Mouse (Mus musculus) CH12F3 (cell line): ENCODE results near the gene Pnkd.
"Not testable (repeated sequence)": the region's sequence is repeated elsewhere in the genome, so short reads cannot be mapped to it uniquely, and the experiment has no call there.

Experiments used
- in situ Hi-C: fragments of 300-500 bp; cut with MboI; formaldehyde crosslinking; loops from 2 replicates; pipeline ENCODE4 v1.14.3; 2020; ENCODE audit warnings: low sequenced_read_pairs

Pnkd gene

DNA sequence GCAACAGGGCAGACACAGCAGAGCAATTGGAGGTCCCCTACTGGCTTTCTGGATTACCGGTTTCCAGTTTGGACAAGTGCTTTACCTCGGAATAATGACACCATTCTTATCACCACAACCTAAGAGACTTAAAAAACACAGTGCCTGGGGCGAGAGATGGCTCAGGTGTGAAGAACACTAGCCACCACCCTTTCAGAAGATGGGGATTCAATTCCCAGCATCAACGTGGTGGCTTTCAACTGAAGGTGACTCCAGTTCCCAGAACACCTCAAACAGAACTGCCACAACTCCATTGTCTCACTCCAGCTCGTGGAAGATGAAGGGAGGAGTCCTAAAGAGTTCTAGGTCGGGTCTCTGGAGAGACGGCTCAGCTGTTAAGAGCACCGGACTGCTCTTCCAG, 100.8 kb downstream of the Pnkd start:
- in situ Hi-C loops, result no loop called here

DNA sequence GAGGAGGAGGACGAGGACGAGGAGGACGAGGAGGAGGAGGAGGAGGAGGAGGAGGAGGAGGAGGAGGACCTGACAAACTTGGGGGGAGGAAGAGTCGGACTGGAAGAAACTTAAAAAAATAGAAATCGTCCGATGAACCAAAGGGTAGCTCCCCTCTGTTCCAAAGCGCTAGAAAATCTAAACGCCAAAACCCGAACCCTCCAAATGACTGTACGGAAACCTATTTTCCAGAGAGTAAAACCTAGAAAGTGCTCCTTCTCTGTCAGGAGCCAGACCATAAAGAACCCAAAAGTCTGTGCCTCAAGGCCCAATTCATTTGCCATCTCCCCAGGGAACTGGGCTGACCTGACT, 101.6 kb downstream of the Pnkd start:
- in situ Hi-C loops, result no loop called here

DNA sequence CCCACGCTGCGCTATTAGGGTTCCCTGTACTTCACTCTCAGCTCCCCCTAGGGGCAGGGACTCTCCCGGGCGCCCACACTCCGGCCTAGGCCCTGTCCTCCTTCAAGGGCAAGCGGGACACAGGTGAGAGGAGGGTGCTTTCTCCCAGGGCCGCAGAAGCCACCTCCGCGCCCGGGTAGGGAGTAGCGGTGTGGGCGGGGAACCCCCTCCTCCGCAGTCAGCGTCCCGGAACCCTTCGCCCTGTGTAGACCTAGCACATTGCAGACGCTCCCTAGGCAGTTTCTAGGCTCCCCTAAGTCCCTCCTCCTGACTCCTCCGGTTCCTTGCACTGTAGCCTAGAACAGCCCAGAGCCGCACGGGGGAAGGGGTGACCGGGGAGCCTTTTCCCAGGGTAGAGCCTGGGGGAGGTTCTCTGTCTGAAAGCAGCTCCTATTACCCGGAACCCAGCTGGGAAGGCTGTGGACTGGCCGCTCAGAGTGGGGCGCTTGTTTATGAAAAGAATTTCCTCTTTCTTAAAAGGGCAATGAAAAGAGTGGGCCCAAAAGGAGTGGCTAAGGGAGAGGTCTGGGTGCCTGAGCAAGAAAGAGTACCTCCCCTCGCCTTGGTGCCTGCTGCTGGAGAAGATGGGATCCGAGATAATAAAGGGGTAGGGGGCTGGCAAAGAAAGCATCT, 102.1 kb downstream of the Pnkd start:
- in situ Hi-C loops, result no loop called here

DNA sequence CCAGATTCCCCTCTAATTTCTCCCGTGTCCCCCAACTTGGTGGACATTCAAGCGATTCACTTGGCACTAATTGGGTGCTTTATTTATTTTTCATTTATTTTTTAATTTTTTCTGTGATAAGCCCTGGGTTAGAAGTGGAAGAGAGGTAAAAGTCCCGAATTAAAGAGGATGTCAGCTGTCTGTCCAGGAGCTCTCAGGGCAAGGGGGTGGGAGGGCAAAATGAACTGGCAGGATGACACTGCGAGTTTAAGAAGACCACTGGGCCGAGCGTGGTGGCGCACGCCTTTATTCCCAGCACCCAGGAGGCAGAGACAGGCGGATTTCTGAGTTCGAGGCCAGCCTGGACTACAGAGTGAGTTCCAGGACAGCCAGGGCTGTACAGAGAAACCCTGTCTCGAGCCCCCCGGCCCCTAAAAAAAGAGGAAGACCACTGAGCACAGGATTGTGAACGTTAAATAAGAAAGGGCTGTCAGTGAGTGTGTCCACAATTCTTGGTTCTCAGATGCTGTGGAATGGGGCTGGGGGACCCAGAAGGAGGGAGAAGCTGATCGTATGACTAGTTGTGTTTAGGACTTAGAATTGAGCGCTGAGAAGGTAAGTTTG, 102.8 kb downstream of the Pnkd start:
- in situ Hi-C loops, result no loop called here

DNA sequence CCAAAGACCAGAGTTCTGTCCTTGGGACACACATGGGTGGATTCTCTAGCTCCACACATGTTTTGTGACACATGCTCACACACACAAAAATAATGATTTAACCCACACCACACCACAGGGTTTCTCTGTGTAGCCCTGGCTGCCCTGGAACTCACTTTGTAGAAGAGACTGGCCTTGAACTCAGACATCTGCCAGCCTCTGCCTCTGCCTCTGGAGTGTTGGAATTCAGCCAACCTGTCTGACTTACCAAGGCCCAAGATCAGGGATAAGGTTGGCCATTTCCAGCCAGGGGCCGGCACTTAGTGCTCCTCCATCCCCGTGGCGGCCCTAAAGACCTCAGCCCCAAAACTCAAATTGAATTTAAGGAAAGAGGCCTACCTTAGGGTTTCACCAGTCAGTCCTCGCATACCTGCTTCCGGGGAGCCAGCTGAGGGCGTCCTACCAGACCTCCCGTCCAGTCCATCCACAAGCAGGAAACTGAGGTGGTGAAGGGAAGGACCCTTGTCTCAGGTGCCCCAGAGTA, 103.7 kb downstream of the Pnkd start:
- in situ Hi-C loops, result no loop called here

DNA sequence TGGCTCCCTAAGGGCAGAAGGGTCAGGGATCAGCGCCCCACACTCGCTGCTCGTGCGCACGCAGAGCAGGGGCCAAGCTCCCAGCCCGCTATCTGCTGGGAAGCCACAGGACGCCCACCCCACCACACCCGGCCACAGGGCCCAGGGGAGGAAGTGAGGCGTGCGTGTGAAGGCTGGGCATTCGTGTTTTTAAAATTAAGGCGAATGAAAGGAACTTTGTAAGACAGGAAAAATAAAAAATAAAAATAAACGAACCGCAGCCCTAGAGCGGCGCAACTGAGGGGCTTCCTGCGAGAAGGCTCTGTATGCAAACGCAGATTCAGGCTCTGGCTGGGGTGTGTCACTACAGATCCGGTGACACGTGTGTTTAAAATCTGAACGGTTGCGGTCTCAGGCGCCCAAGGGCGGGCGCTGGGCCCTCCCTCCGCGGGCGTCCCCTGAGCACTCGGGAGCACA, 105.1 kb downstream of the Pnkd start:
- in situ Hi-C loops, result no loop called here

DNA sequence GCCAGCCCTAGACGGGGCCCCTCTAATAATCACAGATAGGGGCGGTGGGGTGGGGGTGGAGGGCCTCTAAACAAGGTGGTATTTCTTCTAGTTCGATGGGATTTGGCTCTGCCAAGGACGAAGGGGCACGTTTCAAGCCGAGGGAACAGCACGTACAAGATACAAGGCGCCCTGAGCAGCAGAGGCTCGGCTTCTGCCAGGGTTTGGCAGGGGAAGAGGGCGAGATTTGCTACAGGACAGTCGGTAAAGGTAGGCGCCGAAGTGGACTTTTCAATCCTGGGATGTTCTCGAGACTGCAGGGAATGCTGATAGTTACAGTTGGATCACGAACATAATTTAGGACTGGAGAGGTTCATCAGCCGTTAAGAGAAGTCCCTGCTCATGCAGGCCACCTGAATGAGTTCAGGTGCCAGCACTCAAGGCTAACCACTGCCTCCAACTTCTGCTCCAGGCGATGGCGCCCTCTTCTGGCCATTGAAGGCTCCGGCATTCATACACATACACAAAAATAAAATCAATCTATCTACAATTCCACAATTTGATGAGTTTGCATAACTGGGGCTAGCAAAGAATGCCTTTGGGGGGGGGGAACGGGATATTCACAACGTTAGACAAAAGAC, 105.7 kb downstream of the Pnkd start:
- in situ Hi-C loops, result no loop called here

DNA sequence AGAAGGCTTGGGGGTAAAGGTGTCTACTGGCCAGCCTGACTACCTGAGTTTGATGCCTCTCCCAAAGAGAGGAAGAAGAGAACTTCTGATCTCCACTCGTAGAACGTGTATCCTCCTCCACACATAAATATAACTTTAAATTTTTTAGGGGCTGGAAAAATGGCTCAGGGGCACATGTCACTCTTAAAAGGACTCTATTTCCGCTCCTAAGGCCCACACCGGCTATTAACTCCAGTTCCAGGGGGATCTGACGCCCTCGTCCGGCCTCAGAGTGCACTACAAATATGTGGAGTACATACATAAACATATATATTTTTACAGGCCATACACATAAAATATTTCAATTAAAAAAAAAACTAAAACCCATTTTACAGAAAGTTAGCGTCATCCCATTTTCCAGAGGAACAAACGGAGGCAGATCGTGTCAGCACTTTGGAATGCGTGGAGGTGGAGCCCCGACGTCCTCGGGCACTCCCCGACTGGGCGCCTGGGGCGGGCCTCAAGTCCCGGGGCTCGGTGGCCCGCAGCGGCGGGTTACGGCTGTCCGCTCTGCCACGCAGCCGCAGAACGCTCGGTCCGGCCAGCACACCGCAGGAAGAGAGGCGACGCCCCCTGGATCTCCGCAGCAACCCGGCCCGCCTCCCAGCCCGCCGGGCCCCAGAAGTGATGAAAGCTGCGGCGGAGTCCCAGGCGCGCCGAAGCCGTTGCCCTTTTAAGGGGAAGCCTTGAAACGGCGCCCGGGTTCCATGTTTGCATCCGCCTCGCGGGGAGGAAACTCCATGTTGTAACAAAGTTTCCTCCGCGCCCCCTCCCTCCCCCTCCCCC, 106.4 kb downstream of the Pnkd start, which contains the start of gene Ctdsp1:
TSS of gene Ctdsp1 (plus strand) at position 586 of the 825 bp plus-strand sequence.
- in situ Hi-C loops, result no loop called here

DNA sequence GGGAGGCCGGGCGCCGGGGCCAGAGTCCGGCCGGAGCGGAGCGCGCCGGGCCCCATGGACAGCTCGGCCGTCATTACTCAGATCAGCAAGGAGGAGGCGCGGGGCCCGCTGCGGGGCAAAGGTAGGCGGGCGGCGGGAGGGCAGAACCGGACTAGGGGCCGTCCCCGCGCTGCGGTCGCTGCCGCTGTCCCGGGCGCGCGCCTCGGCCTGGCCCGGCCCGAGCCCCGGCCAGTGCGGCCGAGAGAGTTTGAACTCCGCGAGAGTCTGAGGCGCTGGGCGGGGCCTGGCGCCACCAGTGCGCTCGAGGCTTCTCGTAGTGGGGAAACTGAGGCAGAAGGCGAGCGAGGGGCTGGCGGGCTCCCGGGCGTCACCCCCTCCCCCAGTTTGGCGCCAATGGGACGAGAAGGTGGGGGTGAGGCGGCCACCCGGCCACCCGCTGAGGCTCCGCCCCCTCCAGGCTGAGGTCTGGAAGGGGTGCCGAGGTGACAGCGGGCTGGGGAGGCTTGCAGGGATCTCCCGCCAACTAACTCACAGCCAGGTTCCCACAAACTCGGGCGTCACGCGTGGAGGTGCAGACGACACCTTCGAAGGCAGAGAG, 107.2 kb downstream of the Pnkd start:
- in situ Hi-C loops, result no loop called here

DNA sequence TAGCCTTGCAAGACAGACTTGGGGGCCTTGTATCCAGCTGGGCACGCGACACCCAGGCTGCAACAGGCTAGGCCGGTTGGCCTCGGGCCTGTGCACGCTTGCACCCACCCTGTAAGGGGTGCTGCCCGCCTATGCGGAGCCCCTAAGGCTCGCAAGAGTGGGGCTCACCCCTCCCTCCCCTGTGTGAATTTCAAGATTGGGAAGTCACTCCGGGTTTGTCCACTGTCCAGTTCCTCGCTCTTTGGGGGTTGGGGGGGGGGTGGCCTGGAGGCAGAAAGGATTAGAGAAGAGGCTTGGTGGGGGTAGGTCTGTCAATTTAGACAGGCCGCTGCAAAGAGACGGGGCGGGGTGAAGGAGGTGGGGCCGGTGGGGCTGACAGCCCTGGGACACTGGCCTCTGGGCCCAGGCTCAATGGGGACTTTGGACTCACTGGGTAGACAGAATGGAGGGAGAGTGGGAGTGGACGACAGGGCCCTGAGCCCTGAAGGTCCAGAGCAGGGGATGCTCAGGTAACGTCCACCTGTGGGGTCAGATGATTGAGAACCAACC, 107.8 kb downstream of the Pnkd start:
- in situ Hi-C loops, result no loop called here

DNA sequence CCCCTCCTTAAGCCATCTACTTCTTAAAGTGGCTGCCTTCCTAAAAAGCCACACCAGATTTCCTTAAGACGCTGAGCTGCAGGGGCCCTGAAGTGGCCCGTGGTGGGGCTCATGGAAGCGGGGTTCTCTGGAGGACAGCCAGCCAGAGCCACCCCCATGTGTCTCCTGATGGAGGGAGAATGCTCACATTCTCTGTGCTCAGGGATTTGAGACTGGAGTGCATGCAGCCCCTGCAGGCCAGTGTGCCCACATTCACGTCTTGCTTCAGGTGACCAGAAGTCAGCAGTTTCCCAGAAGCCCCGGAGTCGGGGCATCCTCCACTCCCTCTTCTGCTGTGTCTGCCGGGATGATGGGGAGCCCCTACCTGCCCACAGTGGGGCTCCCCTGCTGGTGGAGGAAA, 108.3 kb downstream of the Pnkd start:
- in situ Hi-C loops, result no loop called here

DNA sequence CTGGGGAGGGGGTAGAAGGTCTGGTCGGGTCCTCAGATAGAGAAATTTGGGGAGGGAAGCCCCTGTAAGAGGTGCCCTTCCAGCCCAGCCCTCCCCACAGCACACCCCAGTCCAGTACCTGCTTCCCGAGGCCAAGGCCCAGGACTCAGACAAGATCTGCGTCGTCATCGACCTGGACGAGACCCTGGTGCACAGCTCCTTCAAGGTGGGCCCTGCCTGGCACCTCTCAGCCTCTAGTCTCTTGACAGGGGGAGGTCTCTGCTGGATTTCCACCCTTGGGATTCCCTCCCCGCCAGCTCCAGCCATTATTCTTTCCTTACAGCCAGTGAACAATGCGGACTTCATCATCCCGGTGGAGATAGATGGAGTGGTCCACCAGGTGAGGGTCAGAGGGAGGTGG, 109.0 kb downstream of the Pnkd start:
- in situ Hi-C loops, result no loop called here

DNA sequence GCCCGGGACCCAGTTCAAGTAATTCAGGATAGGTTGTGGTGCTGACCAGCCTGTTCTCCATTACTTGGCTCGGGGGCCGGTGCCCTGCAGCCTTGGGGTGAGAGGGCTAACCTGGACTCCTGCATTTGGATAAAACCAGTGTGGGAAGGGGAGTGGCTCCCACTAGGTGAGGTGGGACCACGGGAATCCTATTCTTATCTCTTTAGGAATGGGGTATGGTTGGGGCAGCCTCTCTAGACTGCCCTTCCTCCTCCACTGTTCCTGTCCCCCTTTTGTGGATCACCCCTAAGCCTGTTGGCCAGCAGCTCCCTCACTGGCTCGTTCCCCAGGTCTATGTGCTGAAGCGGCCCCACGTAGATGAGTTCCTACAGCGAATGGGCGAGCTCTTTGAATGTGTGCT, 109.6 kb downstream of the Pnkd start:
- in situ Hi-C loops, result no loop called here

DNA sequence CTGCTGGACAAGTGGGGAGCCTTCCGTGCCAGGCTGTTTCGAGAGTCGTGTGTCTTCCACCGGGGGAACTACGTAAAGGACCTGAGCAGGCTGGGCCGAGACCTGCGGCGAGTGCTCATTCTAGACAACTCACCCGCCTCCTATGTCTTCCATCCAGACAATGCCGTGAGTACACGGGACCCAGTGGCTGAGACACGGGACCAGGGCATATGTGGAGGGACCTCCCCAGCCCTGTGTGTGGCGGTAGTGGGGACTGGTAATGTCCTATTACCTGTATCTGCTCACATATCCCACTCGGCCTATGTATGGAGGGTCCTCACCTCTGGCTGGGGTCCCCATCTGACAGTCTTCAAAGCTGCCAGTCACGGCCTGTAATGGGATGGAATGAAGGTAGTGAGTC, 110.1 kb downstream of the Pnkd start:
- in situ Hi-C loops, result no loop called here

DNA sequence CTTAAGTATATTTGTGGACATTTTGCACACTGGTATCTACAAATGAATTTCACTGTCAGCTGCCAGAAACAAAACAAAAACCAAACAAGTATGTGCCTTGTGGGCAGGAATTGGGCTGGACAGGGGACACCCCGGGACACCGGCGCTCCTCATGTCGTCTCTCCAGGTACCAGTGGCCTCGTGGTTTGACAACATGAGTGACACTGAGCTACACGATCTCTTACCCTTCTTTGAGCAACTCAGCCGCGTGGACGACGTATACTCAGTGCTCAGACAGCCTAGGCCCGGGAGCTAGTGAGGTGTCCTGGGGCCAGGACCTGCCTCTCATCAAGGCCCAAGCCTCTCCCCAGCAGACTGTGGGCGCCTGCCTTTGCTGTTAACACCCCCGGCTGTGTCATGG, 110.6 kb downstream of the Pnkd start:
- in situ Hi-C loops, result no loop called here

DNA sequence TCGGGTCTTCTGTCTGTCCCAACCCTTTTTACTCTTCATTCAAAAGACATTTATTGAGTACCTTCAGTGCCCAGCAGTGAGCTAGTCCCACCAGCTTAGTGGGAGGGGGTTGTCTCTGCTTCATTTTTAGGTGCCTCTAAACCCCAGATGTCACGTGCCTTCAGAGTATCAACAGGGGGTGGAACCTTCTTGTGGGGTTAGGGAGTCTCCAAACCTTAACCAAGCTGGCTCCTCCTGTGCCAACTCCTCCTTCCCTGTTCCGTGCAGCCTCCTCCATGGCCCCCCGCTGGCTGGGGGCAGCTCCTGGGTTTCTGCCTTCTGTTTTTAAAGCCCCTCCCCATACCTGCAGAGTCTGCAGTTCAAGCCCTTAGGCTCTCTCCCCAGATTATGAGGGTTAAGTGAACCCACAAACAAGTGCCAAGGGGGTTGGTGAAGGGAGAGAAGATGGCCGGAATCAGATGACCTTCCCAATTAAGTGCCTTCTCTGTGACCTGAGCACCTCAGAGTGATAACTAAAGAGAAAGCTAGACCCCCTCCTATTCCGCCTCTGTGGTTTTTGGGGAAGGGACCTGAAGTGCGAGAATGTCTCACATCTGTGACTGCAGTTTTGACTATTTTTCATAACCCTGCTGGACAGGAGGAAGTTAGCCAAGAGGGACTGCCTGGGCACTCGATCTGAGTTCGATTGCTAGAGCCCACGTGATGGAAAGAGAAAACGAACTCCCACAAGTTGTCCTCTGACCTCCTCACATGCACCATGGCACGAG, 111.9 kb downstream of the Pnkd start:
- in situ Hi-C loops, result not testable (repeated sequence)

DNA sequence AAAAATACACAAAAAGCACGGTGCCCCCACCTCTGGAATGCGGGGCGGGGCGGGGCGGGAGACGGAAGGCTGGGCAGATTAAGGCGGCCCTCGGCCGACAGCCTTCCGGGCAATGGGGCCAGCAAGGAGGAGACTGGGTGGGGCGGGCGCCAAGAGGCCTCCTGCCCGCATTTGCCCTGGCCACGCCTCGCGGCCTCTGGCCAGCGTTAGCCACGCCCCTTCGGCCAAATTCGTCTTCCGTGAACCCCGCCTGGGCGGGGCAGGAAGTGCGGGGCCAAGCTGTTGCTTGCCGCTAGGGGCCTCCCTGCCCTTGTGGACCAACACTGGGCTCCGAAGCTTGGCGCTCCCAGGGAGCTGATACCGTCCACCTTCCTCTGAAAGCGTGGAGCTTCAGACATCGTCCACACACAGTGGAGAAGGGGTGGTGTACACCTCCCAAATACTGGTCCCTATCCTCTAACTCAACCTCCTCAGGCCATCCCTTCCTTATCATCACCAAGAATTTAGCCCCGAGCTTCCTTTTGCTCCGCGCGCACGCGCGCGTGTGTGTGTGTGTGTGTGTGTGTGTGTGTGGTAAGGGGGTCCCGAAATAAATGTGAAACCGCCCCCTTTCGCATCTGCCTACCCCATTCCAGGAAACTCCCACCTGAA, 112.7 kb downstream of the Pnkd start:
- in situ Hi-C loops, result no loop called here

DNA sequence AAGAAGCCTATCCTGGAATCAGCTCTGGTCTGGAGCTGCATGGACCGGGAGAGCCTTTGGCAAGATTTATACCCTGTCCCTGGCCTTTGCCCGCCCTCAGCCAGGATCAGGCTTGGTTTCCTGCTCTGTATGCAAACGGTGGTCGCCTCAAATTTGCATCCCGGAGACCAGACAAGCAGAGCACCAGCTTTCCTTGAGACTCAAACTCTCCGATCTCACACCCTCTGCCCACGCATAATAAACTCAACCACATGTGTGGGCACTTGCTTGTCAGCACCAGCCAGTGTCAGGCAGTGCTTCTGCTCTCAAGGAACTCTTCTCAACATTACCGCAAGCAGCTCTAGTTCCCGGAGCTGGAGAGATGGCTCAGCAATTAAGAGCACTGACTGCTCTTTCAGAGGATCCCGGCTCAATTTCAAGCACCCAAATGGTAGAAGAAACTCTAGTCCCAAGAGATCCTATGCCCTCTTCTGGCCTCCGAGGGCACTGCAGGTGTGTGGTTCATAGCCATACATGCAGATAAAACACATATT, 113.3 kb downstream of the Pnkd start:
- in situ Hi-C loops, result no loop called here

DNA sequence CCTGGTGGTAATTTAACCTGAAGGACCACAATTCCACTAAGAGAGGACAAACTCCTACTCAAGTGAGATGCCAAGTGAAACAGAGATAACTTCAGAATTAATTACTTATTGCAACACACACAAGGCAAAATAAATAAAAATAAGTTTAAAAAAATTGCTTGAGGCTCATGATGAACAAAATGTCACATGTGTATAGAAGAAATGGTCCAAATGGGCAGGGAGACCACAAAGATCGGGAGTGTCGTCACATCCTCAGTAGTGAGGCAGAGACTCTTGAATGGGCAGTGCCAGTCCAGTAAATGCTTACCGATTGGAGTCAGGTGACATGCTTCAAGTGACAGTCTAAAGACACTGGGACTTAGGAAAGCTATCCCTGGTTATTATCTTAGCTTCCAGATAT, 115.8 kb downstream of the Pnkd start:
- in situ Hi-C loops, result no loop called here
